Mouse (Mus musculus) spleen, postnatal 0 days (tissue): ENCODE data around the gene Gm11437. TPM values are rescaled to one million over a fixed set of nuclear protein-coding genes. Genes with fewer than 3 reads are reported as not detected.

Source experiments
- polyA plus RNA-seq: library from polyadenylated mRNA; unstranded; fragments of >200 nt; fragmentation: Nextera tagmentation; extraction: Ambion mirVana; gene quantifications from 2 replicates; pipeline ENCODE4 v1.2.1, GENCODE M21; 2015

Gene Gm11437
- not detected in 2 replicates for polyA plus RNA-seq

GRCm38 (mm10) chr11:84167046-84167526 lies at the start of gene Gm11437:
Gene Gm11437, minus strand, starts transcription at chr11:84167476.

GRCm38 (mm10) chr11:84128943-84129798 lies 38.1 kb downstream of the Gm11437 start, which contains the start of the genes Tada2a and Acaca:
Gene Tada2a, minus strand, starts transcription at chr11:84129600.
Gene Acaca, plus strand, starts transcription at chr11:84129672.

Other genes with a start within 250 kb of the Gm11437 start
- 20.6 and 21.3 TPM in 2 replicates for gene Ddx52, start 225.4 kb downstream of the Gm11437 start, polyA plus RNA-seq
- 5.5 and 6.0 TPM in 2 replicates for gene Synrg, start 203.0 kb downstream of the Gm11437 start, polyA plus RNA-seq
- gene Dusp14, start 98.2 kb downstream of the Gm11437 start, polyA plus RNA-seq = 0.91 and 0.99 TPM in 2 replicates
- gene Tada2a, start 37.9 kb downstream of the Gm11437 start, polyA plus RNA-seq = 14.1 and 14.9 TPM in 2 replicates
- 2.8 TPM in 2 replicates for gene Acaca, start 37.8 kb downstream of the Gm11437 start, polyA plus RNA-seq